Mouse (Mus musculus) yolk sac, embryonic 10.5 days (tissue): ENCODE data around the gene Naif1.

Experiments
- DNase-seq: peaks from one replicate; pipeline ENCODE4 v3.0.0-alpha.2; 2017; ENCODE audit warnings: low spot score

The Naif1 gene

DNA sequence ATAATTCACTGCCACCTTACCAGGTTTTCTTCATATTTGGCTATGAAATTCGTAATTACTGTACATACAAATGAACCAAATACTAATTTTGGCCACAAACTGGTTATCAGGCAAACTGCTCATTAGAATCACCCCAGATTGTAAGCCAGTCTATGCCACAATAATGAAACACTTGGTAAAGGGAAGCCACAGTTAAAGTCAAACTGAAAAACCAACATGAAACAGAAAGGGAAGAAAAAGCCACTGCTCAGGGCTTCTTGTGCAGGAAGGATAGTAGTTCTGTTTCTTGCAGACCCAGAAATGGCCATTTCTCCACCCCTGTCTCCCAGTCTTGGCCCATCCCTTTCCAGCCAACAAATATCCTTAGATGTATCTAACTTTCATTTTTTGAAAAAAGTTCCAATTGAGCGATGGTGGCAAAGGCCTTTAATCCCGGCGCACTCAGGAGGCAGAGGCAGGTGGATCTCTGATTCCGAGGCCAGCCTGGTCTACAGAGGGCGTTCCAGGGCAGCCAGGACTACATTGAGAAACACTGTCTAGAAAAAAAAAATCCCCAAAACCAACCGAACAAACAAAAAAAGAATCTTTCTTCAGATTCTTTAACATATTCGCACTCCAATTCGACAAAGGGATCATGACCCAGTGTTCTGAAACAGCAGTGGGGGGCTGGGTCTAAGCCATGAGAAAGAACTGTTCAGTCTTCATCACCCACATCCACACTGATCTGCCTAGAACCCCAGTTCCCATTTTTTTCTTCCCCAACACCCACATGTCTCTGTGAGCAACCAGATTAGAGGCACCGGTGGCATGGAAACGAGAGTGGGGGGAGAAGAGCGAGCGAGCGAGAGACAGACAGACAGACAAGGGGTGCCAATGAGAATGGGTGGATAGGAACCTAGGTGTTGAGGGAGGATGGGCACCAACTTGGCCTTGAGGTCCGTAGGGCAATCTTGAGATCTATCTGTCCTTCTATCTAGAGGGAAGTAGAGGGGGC lies at the start of gene Naif1:
TSS of gene Naif1 (plus strand) at position 697 of the 994 bp plus-strand sequence.
- no peak for DNase-seq

DNA sequence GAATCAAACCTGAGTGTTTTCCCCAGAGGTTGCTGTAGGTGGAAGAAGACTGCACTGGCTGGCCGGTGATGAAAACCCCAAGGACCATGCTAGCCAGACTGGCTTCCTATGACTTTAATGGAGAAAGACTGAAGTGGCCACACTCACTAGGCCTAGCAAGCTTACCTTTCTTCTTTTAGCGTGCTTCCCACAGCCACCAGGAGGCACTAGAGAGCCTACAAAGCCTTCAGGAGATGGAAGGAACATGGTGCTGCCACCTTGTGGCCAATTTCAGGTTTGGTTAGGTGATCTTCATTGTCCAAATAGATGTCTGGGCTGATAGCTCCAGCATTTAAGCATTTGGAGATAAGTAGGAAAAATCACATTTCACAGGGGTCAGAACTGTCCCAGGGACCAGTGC lies 45.6 kb upstream of the Naif1 start:
- DNase-seq = peak; percentile 84

DNA sequence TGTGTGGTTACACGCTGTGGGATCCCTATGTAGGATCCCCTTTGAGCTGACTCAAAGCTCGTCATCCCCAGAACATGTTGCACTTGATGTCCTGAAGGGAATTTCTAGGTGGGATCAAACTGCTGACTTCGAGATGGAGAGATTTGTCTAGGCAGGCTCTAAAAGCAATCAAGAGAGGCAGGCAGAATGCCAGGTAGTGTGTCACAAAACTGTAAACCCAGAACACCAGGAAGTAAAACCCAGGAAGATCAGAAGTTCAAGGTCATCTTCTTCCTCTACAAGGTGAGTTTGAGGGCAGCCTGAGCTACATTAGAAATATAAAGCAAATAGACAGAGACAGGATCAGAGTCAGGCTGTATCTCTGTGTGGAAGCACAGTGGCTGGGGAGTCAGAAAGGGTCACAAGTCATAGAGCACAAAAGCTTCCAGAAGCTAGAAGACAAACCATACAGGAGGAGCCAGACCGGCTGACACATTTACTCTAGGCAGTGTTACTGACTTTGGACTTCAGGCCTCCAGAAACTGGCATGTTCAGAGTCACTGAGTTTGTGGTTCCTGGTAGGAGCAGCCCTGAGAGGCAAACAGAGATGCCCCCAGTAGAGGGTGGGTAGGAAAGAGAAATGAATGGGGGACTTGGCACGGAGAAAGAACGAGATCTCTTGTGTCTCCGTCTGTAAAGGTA lies 43.0 kb upstream of the Naif1 start:
- DNase-seq = no peak

DNA sequence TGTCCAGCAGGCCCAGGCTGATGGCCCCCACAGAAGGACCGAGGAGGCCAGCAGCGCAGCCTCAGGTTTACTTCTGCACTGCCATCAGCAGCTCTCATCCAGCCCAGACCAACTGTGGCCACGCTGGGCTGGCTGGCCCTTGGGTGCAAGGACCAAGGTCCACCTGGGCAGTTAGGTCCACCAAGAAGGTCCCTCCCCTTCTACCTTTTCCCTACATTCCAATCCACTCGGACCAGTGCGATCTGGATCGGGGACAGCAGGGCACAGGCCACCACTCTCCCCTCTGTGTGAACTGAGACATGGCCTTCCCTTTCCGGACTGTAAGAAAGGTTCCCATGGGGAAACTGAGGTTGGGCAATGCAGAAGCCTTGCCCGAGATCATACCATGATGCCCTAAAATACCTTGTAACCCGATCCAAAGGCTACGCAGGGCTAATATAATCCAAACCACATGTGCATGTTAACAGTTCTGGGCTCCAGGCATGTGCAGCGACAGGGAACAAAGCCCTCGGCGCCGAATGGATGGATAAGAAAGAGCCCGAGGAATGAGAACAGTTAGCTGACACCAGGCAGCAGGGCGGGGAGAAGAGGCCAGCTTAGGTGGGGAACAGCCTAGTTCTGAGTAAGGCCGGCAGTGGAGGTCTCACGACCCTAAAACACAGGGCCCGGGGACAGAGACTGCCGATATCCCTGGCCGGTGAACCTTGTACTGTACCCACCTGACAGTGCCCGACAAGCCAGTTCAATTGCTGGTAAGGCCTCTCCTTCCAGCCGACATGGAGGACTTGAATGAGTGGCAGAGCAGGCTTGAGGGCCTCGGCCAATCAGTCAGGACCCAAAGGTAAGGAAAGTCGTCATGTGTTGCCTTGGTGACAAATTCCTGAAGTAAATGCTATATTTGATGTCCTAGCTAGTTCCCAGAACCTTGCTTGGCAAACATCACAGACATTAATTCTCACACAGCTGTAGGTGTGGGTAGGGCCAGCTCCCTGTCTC lies 41.5 kb upstream of the Naif1 start:
- DNase-seq = peak; percentile 71

DNA sequence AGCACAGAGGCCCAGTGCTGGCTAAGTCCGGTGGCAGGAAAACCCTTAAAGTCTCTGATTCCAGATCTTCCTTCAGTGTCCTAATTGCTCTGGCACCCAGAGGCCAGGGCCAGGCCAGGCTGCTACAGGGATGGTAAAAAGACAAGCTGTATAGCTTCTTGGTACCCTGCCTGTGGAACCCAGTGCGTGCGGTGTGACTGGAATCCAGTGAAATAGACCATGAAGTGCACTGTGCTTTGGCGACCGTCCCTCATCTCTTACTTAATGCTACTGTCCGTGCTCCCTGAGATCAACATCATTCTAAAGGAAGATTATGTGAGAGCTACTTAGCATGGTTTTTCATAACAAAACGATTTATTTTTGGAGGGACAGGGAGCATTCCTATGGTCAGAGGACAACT lies 38.9 kb upstream of the Naif1 start:
- no peak for DNase-seq

DNA sequence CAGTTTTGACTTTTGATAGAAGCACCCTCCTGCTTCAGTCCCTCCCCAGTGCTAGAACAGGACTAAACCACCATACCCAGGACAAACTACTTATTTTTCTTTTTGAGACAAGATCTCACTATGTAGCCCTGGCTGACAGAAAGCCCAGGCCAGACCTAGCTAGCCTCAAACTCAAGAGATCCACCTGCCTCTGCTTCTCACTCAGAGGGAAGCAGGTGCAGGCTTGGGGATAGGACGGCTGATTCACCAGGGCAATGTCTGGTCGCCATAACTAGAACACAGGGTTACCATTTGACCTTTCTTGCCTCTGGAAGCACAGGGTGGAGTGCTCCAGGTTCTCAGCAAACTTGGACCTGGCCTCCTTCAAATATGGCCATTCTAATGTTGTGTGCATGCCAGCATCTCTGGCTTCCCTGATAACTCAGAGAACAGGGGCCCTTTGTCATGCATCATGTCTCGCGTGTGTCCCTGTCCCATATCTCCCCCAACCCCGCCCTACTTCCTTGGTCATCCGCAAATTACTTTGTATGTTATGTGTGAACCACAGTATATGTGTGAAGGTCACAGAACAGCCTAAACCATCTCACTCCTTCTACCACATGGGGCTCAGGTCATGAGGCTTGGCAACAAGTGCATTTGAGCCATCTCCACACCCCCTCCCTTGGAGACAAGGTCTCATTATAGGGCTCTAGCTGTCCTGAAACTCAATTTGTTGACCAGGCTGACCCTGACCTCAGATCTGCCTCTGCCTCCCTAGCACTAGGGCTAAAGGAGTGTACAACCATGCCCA lies 37.3 kb upstream of the Naif1 start:
- DNase-seq = no peak

DNA sequence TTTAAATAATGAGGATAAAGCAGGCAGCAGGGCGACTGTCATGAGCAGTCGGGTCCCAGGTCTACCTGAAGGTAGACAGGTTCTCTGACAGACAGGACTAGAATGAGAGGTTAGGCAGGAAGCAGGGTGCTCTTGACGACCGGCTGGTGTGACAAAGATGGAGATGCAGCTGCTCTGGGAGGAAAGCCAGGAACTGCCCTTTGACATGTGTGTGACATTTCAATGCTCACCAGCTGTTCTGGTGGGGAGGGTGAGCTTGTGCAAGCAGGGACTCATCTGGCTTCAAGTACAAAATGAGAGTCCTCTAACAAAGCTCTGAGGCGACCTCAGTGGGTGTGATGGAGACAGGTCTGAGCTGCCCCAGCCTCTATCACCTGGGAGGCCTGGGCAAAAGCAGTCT lies 36.3 kb upstream of the Naif1 start:
- no peak for DNase-seq

DNA sequence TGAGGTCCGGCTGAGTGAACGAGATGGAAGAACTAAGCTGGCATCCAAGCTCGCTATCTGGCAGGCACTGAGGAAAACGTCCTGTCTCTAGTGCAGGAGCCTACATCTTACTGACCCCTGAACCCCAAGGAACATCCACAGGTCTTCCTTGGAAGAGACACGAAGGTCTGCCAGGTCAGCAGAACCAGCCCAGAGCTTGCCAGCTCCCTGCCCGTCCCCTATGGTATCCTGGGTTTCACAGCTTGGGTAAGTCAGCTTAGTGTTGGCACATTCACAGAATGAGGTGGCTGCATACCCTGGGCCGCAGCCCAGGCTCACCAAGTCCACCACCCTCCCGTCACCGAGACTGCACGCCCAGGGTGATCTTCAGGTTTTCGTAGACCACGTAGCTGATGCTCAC lies 34.5 kb upstream of the Naif1 start:
- DNase-seq = no peak

DNA sequence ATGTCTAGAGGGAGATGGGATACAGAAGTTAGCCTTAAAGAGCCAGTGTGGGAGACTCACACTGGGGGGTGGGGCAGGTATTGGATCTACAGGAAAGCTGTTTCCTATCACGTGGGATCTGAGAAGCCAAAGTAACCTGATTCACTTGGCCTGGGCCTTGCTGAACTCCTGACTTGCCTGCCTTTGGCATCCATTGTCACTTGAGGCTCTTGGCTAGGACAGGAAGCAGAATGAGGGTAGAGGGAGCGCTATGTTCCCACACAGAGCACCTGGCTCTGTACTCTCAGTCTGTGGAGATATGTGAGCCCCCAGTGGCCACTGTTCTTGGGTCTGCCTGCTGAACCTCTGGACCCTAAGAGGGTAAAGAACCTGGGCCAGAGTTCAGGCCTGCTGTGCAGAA lies 33.7 kb upstream of the Naif1 start:
- no peak for DNase-seq

DNA sequence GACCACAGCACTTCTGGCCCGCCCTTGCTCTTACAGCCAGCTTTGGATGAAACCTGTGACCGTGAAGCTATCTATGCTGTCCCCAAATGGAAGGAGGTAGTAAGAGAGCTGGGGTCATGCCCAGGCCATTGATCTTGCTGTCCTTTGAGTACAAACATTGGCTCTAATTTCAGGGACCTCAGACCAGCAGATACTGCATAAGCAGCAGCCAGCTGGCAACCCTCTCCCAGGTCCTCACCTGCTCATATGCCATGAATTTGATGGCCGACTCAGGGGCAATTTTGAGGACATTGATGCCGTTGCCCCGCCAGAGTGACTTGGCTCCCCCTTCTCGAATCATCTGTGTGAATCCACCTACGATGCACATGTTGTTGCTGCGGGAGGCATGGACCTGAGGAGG lies 32.8 kb upstream of the Naif1 start:
- DNase-seq = no peak

DNA sequence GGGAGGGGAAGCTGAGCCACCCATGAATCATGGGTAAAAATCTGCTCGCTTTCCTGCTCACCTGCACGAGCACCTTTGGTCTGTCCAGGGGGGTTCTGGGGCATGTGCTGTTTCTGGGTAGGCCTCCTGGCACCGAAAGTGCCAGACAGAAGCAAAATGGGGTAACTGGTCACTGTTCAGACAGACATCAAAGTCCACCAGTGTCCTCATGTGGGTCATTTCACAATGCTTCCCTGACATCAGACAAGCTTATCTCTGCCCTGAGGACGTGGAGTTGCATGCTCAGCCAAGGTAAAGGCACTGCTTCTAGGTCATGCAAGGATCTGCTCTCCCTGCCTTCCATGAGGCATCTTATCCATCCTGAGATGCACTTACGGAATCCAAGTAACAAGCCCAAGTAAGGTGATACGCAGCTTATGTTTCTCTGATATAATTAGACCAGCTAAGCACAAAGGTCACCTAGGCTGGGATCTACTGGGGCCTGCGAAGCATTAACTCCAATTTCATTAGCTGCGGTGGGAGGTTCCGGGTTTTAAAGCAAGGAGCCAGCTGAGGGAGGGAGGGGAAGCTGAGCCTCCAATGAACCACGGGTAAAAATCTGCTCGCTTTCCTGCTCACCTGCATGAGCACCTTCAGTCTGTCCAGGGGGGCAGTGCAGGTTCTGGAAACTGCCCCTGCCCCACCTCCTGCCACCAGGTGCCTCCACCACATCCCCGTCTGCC lies 31.7 kb upstream of the Naif1 start:
- DNase-seq = peak; percentile 63

DNA sequence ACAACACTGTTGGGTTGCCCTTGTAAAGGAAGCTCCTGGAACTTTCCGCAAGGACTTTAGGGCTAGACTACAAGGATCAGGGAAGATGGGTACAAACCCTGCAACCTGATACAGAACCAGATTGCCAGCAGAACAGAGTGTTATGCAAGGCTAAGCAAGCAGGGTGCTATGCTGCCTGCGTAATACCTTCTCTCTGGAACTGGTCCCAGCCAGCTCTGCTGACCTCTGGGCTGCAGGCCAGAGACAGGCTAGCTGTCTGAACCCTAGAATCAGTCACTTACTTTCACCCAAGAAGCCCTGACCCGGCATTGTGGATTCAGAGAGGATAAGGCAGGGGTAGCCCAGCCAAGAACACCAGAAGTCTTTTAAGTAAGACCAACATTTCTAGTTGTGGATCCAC lies 30.9 kb upstream of the Naif1 start:
- DNase-seq = peak; percentile 51

DNA sequence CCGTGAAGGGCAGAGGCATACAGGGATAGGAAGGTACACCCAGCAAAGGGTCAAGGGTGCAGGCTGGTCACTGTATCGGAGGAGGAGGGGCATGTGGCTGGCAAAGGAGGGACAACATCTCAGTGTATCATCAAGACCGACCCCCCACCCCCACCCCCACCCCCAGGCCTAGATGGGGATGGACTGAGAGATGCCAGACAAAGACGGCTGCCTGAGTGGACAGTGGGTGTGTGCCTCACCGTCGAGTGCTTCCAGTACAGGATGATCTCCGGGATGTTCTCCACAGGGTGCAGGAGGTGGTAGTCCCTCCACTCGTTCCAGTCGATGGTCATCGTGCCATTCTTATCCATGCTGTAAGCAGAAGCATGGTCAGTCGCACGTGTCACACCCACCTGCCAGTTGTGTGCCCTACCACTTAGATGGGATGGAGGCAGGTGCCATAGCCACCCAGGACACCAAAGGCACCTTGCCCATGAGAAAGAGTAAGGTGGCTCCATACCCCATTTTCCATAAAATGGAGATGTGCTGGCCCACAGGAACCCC lies 30.1 kb upstream of the Naif1 start:
- no peak for DNase-seq

DNA sequence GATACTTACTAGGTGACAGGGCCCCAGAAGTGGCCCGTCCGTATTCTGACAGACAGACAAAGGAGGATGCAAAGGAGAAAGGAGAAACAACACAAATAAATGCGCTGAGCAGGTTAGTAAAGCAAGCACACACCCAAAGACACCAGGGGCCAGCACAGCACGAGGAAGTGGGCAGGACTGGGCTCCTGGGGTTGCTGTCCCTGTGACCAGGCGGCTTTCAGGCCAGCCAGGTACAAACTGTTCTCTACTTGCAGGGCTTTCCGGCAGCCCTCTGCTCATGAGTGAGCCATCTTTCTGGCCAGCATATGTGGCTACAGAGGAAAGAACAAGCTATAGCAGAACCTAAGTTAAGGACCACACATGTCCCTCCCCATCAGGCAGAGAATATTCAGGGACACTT lies 29.6 kb upstream of the Naif1 start:
- DNase-seq = no peak

DNA sequence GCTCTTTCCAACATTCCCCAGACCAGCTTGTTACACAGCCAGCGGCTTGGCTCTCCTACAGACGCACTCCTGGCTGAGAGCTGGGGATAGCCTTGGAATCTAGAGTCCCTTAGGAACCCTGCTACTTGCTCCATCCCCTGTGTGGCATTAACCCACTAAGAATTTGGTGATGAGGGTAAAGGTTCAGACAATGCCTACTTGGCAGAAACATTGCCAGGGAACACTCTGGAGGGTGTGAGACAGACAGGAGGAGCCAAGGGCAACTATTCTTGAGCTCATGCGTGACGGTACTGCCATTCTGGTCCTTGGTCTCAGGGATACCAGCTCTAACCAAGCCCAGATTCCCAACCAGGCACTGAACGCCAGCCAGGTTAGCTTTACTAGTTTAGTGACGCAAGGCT lies 28.4 kb upstream of the Naif1 start:
- DNase-seq = no peak

DNA sequence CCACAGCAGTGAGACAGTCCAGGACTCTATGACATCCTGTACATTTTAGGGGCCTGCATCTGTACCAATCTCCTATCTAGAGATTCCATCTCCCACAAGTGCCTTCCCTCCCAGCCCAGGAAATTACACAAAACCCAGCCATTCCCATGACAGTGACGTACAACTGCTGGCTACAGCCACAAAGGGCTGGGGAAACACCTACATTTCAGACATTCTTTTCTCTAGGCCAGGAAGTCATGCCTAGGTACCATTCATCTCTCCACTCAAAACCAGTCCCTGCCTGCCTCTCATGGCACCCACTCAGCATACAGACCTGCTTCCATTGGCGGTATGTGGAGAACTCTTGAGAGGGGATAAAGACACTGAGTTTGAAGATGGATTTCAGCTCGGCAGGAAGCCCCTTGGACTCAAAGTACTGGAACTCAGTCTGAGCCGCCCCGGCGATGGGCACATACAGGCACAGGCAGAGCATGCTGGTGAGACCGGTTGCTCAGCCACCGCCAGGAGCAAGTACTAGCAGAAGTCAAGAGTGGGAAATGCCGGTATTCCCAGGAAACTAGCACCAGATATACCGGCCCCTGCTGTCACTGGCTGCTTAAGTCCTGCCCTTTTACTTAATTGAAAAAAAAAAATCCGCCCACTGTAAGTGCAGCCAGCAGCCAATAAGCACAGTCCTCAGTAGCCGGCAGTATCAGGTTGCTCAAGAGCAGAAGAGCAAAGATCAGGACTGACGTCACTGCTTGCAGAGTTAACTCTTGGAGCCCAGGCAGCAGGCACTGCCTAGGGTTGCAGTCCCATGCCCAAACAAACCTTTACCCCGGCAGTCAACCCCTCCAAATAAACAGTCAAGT lies 26.6 kb upstream of the Naif1 start:
- DNase-seq = peak; percentile 89

DNA sequence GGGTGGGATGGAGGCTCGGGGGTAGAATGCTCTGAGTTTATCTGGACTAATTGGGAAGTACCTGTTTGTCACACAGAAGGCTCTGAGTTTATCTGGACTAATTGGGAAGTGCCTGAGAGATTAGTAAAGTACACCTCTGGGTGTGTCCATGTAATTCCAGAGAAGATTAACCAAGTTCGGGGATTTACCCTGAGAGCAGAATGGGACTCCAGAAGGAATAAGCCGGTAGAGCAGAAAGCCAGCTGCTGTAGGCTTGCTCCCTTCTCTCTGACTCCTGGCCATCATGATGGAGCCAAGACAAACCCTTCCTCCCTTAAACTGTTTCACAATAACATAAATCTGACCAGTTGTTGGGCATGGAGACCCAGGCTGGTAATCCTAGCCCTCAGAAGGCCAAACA lies 25.5 kb upstream of the Naif1 start:
- no peak for DNase-seq

DNA sequence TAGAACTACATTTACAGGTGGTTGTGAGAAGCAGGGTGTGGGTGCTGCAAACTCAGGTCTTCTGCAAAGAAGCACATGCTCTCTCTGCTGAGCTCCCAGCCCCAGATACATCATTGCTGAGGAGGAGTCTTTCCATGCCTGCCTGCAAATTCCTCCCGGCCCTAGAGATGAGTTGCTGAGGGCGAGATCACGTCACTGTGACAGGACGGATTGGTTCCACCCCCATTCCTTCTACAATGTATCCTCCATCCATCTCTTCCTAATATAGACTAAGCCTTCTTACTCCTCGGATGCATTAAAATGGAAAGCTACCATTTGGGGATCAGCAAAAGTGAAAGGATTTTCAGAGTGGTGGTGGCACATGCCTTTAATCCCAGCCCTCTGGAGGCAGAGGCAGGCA lies 24.7 kb upstream of the Naif1 start:
- DNase-seq = no peak

DNA sequence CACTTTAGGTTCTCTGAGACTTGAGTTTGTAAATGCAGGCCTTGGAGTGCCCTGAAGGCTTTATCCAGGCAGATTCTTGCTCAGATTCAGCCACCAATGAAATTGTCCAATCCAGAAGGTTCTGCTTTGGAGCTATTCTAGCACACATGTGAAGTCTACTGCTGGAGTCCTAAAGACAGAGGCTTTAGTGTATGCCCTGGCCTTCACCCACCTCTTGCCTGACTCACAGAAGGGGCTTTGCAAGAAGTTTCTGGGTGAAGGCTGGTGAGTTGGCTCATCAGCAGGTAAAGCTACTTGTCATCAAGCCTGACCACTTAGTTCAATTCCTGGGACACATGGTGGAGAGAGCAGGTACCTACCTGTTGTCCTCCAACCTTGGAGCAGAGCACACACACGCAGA lies 24.1 kb upstream of the Naif1 start:
- no peak for DNase-seq
